Mouse (Mus musculus): Measurements from ENCODE around the gene Celsr1. TPM values are rescaled to one million over a fixed set of nuclear protein-coding genes. Genes with fewer than 3 reads are reported as not detected.

Celsr1 gene
- total and polyA plus RNA-seq, 3 experiments, result 1.3 to 21.7 (median 4.7) TPM

DNA sequence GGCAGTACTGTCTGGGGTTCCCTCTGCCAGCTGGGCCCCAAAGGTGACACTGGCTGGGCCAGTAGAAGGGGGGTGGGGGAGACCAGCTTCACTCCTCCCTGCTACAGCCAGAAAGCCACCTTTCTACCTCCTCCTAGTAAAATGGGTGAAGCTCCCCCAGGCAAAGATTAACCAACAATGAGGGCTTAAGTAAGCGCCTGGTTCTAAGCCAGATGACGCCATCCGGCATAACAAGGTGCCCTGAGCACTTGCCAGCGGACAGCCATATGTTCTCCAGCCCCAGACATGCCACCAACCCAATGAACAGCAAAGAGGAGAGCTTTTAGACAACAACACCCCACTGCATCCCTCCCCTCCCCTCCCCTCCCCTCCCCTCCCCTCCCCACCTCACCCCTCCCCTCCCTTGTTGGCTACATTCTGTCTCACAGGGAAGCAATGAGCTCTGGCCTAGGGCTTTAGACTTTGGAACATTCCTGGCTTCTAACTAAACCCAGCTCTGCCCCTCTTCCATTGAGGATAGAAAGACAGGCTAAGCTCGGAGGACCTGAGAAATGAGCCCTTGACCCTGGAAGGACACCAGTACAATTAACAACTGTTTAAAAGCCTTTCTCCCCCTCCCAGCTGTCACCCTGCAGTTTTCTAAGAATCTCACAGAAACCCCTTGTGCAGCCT is 42.0 kb downstream of the Celsr1 start:
- DNase-seq (ENCODE audit: low spot score) (no peak), ATAC-seq (ENCODE audit: extremely low read depth, insufficient number of reproducible peaks, low FRiP score, poor library complexity, severe bottlenecking) (no peak)
- peaks cover 13% of the 10 kb centered on the region; the same call in 1 of the 2 replicates for H3K27me3 ChIP-seq (ENCODE audit: insufficient read depth, low read length)
- H3K4me3 ChIP-seq (ENCODE audit: low read depth, low read length), result no peak overlapping the region
- no peaks in the 10 kb centered on the region for H3K9me3 ChIP-seq (replicated peaks)
- H3K4me1 ChIP-seq (ENCODE audit: insufficient read depth, low read depth, low read length), result peaks cover 2% of the 10 kb centered on the region; the same call in 1 of the 2 replicates
- TF ChIP-seq GATA2 (IDR thresholded peaks at IDR 0.05; ENCODE audit: borderline replicate concordance, low read depth, low read length) (no peak), GATA1 (IDR thresholded peaks at IDR 0.05; ENCODE audit: borderline replicate concordance, low read length) (no peak), CTCF (IDR thresholded peaks at IDR 0.05; ENCODE audit: low read depth, low read length) (no peak), POLR2AphosphoS5 (IDR thresholded peaks at IDR 0.05; ENCODE audit: insufficient replicate concordance, low read depth, low read length) (no peak), TAL1 (conservative IDR thresholded peaks at IDR 0.05; ENCODE audit: low read depth, low read length) (no peak)
- H3K36me3 ChIP-seq (replicated peaks), result no peaks in the 10 kb centered on the region

DNA sequence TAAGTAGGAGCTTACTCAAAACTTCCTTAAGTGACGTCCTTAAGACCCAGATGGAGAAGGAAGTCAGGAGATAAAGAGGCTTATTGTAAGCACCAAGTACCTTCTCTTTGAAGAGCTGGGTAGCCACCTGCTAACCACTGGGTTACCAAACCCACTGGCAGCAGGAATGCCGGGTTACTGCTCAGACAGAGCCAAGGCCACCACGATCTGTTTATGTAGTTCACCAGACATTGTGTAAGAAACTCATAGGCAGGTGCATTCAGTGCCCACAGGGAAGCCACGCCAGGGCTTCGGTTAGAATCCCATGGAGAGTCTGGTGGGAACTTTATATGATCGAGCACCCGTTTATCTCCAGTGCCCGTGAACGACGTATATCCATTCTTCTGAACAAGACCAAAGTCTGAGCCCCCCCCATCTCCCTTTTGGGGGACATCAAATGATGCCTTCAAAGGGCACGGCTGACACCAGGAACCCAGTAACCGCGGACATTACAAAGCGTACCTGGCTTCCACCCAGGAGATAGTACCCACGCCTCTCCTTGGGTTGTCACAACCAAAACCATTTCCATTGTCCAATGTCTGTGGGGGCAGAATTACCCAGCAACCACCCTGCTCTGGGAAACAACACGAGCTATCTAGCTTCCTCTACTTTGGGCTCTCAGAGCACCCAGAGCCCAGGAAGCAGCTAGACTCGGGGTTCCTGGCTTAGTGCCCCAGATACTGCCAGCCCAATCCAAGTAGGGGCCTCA is 42.7 kb downstream of the Celsr1 start:
- H3K4me3 ChIP-seq (ENCODE audit: low read depth, low read length), result no peak overlapping the region
- no peaks in the 10 kb centered on the region for H3K9me3 ChIP-seq (replicated peaks)
- ATAC-seq (ENCODE audit: extremely low read depth, insufficient number of reproducible peaks, low FRiP score, poor library complexity, severe bottlenecking), result no peak
- H3K36me3 ChIP-seq (replicated peaks), result no peaks in the 10 kb centered on the region
- TF ChIP-seq TAL1 (conservative IDR thresholded peaks at IDR 0.05; ENCODE audit: low read depth, low read length), result no peak
- TF ChIP-seq GATA1 (IDR thresholded peaks at IDR 0.05; ENCODE audit: borderline replicate concordance, low read length), result no peak
- no peak for TF ChIP-seq CTCF (IDR thresholded peaks at IDR 0.05; ENCODE audit: low read depth, low read length)
- TF ChIP-seq GATA2 (IDR thresholded peaks at IDR 0.05; ENCODE audit: borderline replicate concordance, low read depth, low read length), result no peak
- TF ChIP-seq POLR2AphosphoS5 (IDR thresholded peaks at IDR 0.05; ENCODE audit: insufficient replicate concordance, low read depth, low read length), result no peak
- no peak for DNase-seq (ENCODE audit: low spot score)
- peaks cover 16% of the 10 kb centered on the region for H3K27me3 ChIP-seq (ENCODE audit: insufficient read depth, low read length)
- H3K4me1 ChIP-seq (ENCODE audit: insufficient read depth, low read depth, low read length), result no peaks in the 10 kb centered on the region

- no peak for DNase-seq (ENCODE audit: low spot score)
- Histone ChIP-seq H3K27me3 (ENCODE audit: insufficient read depth, low read length) (peaks cover 29% of the 10 kb centered on the region), H3K4me3 (ENCODE audit: low read depth, low read length) (no peak overlapping the region), H3K4me1 (ENCODE audit: insufficient read depth, low read depth, low read length) (no peaks in the 10 kb centered on the region; the same call in 1 of the 2 replicates), H3K9me3 (replicated peaks) (no peaks in the 10 kb centered on the region), H3K36me3 (replicated peaks) (no peaks in the 10 kb centered on the region)
- ATAC-seq (ENCODE audit: extremely low read depth, insufficient number of reproducible peaks, low FRiP score, poor library complexity, severe bottlenecking), result no peak
- TF ChIP-seq POLR2AphosphoS5 (IDR thresholded peaks at IDR 0.05; ENCODE audit: insufficient replicate concordance, low read depth, low read length) (no peak), GATA1 (IDR thresholded peaks at IDR 0.05; ENCODE audit: borderline replicate concordance, low read length) (no peak), TAL1 (conservative IDR thresholded peaks at IDR 0.05; ENCODE audit: low read depth, low read length) (no peak), CTCF (IDR thresholded peaks at IDR 0.05; ENCODE audit: low read depth, low read length) (no peak), GATA2 (IDR thresholded peaks at IDR 0.05; ENCODE audit: borderline replicate concordance, low read depth, low read length) (no peak)
These were observed 45.7 kb downstream of the Celsr1 start for GRCm38 (mm10) chr15:85987896-85988295.

- TF ChIP-seq CTCF (IDR thresholded peaks at IDR 0.05; ENCODE audit: low read depth, low read length), result no peak
- TF ChIP-seq TAL1 (conservative IDR thresholded peaks at IDR 0.05; ENCODE audit: low read depth, low read length), result no peak
- TF ChIP-seq GATA1 (IDR thresholded peaks at IDR 0.05; ENCODE audit: borderline replicate concordance, low read length), result no peak
- TF ChIP-seq POLR2AphosphoS5 (IDR thresholded peaks at IDR 0.05; ENCODE audit: insufficient replicate concordance, low read depth, low read length), result no peak
- no peak for TF ChIP-seq GATA2 (IDR thresholded peaks at IDR 0.05; ENCODE audit: borderline replicate concordance, low read depth, low read length)
- ATAC-seq (ENCODE audit: extremely low read depth, insufficient number of reproducible peaks, low FRiP score, poor library complexity, severe bottlenecking) (no peak), DNase-seq (ENCODE audit: low spot score) (no peak)
- no peak overlapping the region for H3K4me3 ChIP-seq (ENCODE audit: low read depth, low read length)
- H3K4me1 ChIP-seq (ENCODE audit: insufficient read depth, low read depth, low read length), result peaks cover 11% of the 10 kb centered on the region
- peaks cover 31% of the 10 kb centered on the region for H3K27me3 ChIP-seq (ENCODE audit: insufficient read depth, low read length)
- no peaks in the 10 kb centered on the region for H3K36me3 ChIP-seq (replicated peaks)
- no peaks in the 10 kb centered on the region for H3K9me3 ChIP-seq (replicated peaks)
These were observed 47.4 kb downstream of the Celsr1 start for GRCm38 (mm10) chr15:85986170-85986569.

GRCm38 (mm10) chr15:85985601-85986000 is 48.0 kb downstream of the Celsr1 start:
- TF ChIP-seq GATA1 (IDR thresholded peaks at IDR 0.05; ENCODE audit: borderline replicate concordance, low read length), result no peak
- TF ChIP-seq CTCF (IDR thresholded peaks at IDR 0.05; ENCODE audit: low read depth, low read length), result no peak
- no peaks in the 10 kb centered on the region for H3K36me3 ChIP-seq (replicated peaks)
- H3K4me1 ChIP-seq (ENCODE audit: insufficient read depth, low read depth, low read length), result peaks cover 11% of the 10 kb centered on the region
- no peaks in the 10 kb centered on the region for H3K9me3 ChIP-seq (replicated peaks)
- DNase-seq (ENCODE audit: low spot score), result no peak
- peaks cover 29% of the 10 kb centered on the region for H3K27me3 ChIP-seq (ENCODE audit: insufficient read depth, low read length)
- ATAC-seq (ENCODE audit: extremely low read depth, insufficient number of reproducible peaks, low FRiP score, poor library complexity, severe bottlenecking), result no peak
- H3K4me3 ChIP-seq (ENCODE audit: low read depth, low read length), result no peak overlapping the region

- TF ChIP-seq CTCF (IDR thresholded peaks at IDR 0.05; ENCODE audit: low read depth, low read length) (no peak), TAL1 (conservative IDR thresholded peaks at IDR 0.05; ENCODE audit: low read depth, low read length) (no peak), GATA2 (IDR thresholded peaks at IDR 0.05; ENCODE audit: borderline replicate concordance, low read depth, low read length) (no peak), POLR2AphosphoS5 (IDR thresholded peaks at IDR 0.05; ENCODE audit: insufficient replicate concordance, low read depth, low read length) (no peak), GATA1 (IDR thresholded peaks at IDR 0.05; ENCODE audit: borderline replicate concordance, low read length) (no peak)
- no peak for ATAC-seq (ENCODE audit: extremely low read depth, insufficient number of reproducible peaks, low FRiP score, poor library complexity, severe bottlenecking)
- H3K4me1 ChIP-seq (ENCODE audit: insufficient read depth, low read depth, low read length), result peaks cover 11% of the 10 kb centered on the region
These were observed 50.4 kb downstream of the Celsr1 start for GRCm38 (mm10) chr15:85983131-85983530.

More at GRCm38 (mm10) chr15:85983131-85983530, 50.4 kb downstream of the Celsr1 start:
- Histone ChIP-seq H3K27me3 (ENCODE audit: insufficient read depth, low read length) (peaks cover 38% of the 10 kb centered on the region), H3K4me3 (ENCODE audit: low read depth, low read length) (no peak overlapping the region), H3K9me3 (replicated peaks) (no peaks in the 10 kb centered on the region), H3K36me3 (replicated peaks) (peaks cover 8% of the 10 kb centered on the region)
- no peak for DNase-seq (ENCODE audit: low spot score)
